Mouse (Mus musculus) forebrain, embryonic 16.5 days (tissue): ENCODE measurements at regions not wholly inside any gene's neighbourhood (a gene's known extent, or its start where the extent isn't known, plus 50 kb on each side); places are given as distances from the start of the nearest gene placed in this dataset.

Experiments
- ATAC-seq: fragments of 200-750 bp; cut with Nextera tagmentation; 2 replicates; pipeline ENCODE4 v1.8.0; 2017; ENCODE audit warnings: mild to moderate bottlenecking, moderate library complexity
- H3K27ac ChIP-seq: fragments of 300-500 bp; sonication (generic); 2 replicates; pipeline ENCODE4 v1.5.1; 2014; ENCODE audit warnings: low read length, control low read depth
- H3K27me3 ChIP-seq: fragments of 300-500 bp; sonication (generic); replicated peaks from 2 replicates; pipeline ENCODE4 v1.6.1; 2014; ENCODE audit warnings: low read length; ENCODE audit not compliant: control insufficient read depth, insufficient read depth
- H3K36me3 ChIP-seq: fragments of 300-500 bp; sonication (generic); 2 replicates; pipeline ENCODE4 v1.6.1; 2014; ENCODE audit not compliant: control insufficient read depth, insufficient read depth
- H3K4me1 ChIP-seq: fragments of 300-500 bp; sonication (generic); replicated peaks from 2 replicates; pipeline ENCODE4 v1.6.1; 2014; ENCODE audit warnings: low read length; ENCODE audit not compliant: control insufficient read depth, insufficient read depth
- H3K4me2 ChIP-seq: fragments of 300-500 bp; sonication (generic); 2 replicates; pipeline ENCODE4 v1.6.1; 2014; ENCODE audit warnings: mild to moderate bottlenecking, low read length, control low read depth
- H3K4me3 ChIP-seq: fragments of 300-500 bp; sonication (generic); replicated peaks from 2 replicates; pipeline ENCODE4 v1.5.1; 2014; ENCODE audit warnings: mild to moderate bottlenecking, low read length, control low read depth
- H3K9ac ChIP-seq: fragments of 300-500 bp; sonication (generic); replicated peaks from 2 replicates; pipeline ENCODE4 v1.6.1; 2014; ENCODE audit warnings: low read depth, low read length, control low read depth
- H3K9me3 ChIP-seq: fragments of 300-500 bp; sonication (generic); 2 replicates; pipeline ENCODE4 v1.6.1; 2016; ENCODE audit warnings: low read length; ENCODE audit not compliant: control insufficient read depth
- WGBS: fragments of 180-500 bp; shearing (Covaris S2); extraction: QIAGEN DNeasy Blood & Tissue Kit; methylation state at CpG from one replicate; pipeline ENCODE4 v1.1.7; 2014; 5-methylcytosine and 5-hydroxymethylcytosine counted together

DNA sequence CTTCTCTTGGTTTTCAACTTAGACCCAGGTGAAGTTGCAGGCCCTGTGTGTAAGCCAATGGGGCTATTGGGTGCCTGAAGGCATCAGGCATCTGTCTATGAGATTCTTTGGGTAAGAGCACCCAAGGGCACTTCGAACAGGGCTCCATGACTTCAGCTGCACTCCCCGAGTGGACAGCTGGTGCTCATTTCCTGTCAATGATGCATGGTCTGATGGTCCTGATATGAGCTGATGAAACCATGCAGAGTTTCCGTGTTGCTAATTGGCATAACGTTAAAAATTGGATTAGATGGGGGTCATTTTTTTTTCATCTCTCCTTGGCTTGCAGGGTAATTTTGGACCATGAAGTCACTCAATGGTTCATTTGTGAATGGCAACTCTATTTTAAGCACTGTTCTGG is 120.0 kb downstream of the Dusp6 start:
- Histone ChIP-seq H3K4me2 (no peak overlapping the region), H3K9ac (no peak overlapping the region), H3K9me3 (no peaks in the 10 kb centered on the region), H3K27ac (no peak overlapping the region), H3K36me3 (no peaks in the 10 kb centered on the region), H3K4me3 (no peak overlapping the region), H3K27me3 (no peaks in the 10 kb centered on the region), H3K4me1 (no peaks in the 10 kb centered on the region)
- ATAC-seq, result no peak
- WGBS, result 81% methylated on average over 4 of the region's 4 CpGs

DNA sequence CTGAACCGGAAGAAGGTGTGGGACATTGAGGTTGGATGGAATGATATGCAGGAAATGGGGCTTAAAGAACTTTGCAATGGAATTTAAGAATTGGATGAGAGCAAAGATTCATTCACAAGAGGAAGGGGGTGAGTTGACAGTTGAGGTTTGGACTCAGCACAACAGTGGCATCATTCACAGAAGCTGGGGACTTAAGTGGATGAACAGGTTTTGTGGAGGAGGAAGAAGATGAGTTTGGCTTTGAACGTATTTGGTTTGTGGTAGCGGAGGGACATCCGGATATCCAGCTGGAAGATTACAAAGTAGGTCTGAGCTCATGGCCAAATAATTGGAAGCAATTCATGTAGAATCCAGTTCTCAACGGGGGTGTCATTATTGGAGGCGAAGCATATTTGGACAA is 121.3 kb downstream of the Dusp6 start:
- Histone ChIP-seq H3K9ac (no peak overlapping the region), H3K9me3 (no peaks in the 10 kb centered on the region), H3K4me2 (no peak overlapping the region), H3K27me3 (no peaks in the 10 kb centered on the region), H3K4me3 (no peak overlapping the region), H3K36me3 (no peaks in the 10 kb centered on the region), H3K27ac (no peak overlapping the region), H3K4me1 (no peaks in the 10 kb centered on the region)
- 92% methylated on average over 6 of the region's 6 CpGs for WGBS
- no peak for ATAC-seq

DNA sequence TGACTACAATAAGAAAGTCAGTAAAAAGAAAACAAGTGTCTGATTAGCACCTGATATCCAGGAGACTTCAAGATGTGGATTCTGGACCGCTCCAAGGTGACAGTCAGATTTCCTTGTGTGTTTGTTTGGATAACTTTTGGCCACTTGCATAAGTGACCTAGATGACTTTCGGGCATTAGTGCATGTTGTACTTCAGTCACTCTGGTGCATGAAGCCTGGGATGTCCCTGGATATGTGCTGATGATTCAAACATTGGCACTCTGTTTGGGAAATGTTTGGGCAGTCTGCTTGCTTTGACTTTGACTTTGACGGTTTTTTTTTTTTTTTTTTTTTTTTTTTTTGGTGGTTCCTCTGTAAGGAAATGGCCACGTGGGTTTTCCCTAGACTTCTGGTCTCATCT is 121.8 kb downstream of the Dusp6 start:
- H3K9me3 ChIP-seq, result no peaks in the 10 kb centered on the region
- no peaks in the 10 kb centered on the region for H3K4me1 ChIP-seq
- H3K4me3 ChIP-seq, result no peak overlapping the region
- no peak overlapping the region for H3K4me2 ChIP-seq
- ATAC-seq, result no peak
- WGBS, result 80% methylated on average over 4 of the region's 4 CpGs
- no peak overlapping the region for H3K9ac ChIP-seq
- H3K27me3 ChIP-seq, result no peaks in the 10 kb centered on the region
- no peak overlapping the region for H3K27ac ChIP-seq
- H3K36me3 ChIP-seq, result no peaks in the 10 kb centered on the region

DNA sequence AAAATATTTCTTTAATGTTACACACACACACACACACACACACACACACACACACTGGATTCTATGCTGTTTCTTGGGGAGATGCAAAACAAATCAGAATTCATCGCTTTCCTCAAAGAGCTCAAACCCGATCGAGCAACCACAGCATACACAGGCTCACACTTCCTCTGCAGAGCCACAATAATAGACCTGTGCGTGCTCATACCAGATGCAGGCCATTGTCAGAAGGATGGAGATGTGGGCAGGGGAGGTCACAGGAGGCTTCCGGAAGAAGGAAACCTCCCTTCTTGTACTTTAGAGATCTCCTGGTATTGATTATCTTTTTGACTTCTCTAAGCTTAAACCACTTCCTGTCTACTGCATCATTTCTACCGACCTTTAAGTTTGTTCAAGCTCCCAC is 122.8 kb downstream of the Dusp6 start:
- H3K9ac ChIP-seq, result no peak overlapping the region
- H3K9me3 ChIP-seq, result no peaks in the 10 kb centered on the region
- H3K4me2 ChIP-seq, result no peak overlapping the region
- H3K27ac ChIP-seq, result no peak overlapping the region
- H3K4me1 ChIP-seq, result no peaks in the 10 kb centered on the region
- ATAC-seq, result no peak
- H3K36me3 ChIP-seq, result no peaks in the 10 kb centered on the region
- 85% methylated on average over 6 of the region's 6 CpGs for WGBS
- no peak overlapping the region for H3K4me3 ChIP-seq
- no peaks in the 10 kb centered on the region for H3K27me3 ChIP-seq

DNA sequence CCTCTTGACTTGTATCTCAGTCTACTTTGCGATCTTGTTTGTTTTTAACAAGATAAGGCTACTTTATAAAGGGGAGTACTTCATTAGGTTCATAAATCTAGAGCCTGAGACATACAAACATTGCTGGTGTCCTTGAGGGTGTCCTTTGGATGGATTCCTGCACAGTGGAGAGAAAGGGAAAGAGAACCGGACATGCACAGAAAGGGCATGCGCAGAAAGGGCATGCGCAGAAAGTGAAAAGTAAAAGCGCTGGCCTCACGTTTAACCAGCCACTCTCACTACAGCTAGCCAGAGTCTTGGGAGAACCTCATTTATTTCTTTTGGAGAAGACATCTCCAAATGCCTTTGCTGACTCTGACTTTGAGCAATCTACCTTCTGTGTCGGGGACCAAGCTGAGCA is 125.5 kb downstream of the Dusp6 start:
- H3K27me3 ChIP-seq, result no peaks in the 10 kb centered on the region
- no peaks in the 10 kb centered on the region for H3K36me3 ChIP-seq
- no peaks in the 10 kb centered on the region for H3K4me1 ChIP-seq
- no peak overlapping the region for H3K9ac ChIP-seq
- H3K27ac ChIP-seq, result no peak overlapping the region
- no peaks in the 10 kb centered on the region for H3K9me3 ChIP-seq
- 95% methylated on average over 7 of the region's 7 CpGs for WGBS
- ATAC-seq, result no peak
- H3K4me3 ChIP-seq, result no peak overlapping the region
- no peak overlapping the region for H3K4me2 ChIP-seq

DNA sequence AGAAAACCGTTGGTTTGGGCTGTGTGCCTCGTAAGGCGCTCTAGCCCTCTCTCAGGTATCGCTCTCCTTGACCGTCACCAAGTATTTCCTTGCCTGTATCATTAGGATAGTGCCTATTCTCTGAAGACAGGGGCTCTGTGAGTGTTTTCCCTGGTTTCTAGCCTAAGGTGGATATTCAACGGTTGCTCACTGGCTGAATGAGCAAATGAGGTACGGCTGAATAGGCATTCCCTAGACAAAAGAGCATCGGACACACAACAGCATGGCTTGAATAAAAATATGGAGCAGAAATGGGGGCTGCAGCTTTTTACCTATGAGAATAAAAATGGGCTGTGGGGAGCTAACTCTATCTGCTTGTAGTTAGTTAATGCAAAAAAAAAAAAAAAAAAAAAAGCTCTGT is 126.0 kb downstream of the Dusp6 start:
- Histone ChIP-seq H3K9ac (no peak overlapping the region), H3K27me3 (no peaks in the 10 kb centered on the region), H3K4me3 (no peak overlapping the region), H3K36me3 (no peaks in the 10 kb centered on the region), H3K27ac (no peak overlapping the region), H3K9me3 (no peaks in the 10 kb centered on the region), H3K4me1 (no peaks in the 10 kb centered on the region), H3K4me2 (no peak overlapping the region)
- WGBS, result 54% methylated on average over 8 of the region's 8 CpGs
- no peak for ATAC-seq

DNA sequence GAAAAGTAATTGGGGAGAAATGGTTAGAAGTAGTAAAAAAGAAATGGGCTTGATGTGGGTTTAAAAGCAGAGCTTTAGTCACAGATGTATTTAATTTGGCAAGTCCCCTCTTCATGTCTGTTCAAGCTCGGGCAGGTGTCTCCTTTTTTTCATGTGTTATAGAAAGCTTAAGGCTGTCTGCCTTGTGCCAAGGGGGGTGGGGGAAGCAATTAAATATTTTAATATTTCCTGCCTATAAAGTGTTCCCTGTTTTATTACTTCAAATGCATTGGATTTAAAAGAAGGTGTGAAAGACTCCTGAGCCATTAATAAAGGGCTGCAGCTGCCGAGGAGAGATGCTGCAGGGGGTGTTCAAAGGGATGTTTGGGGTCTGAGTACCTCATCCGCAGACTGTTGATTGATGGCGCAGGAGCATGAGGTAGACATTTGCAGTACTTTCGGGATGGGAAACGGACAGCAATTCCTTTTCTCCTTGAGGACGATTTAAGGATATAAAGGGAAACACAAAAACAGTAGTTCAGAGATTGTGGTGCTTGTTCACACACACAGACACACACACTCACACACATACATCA is 127.7 kb downstream of the Dusp6 start:
- no peak overlapping the region for H3K9ac ChIP-seq
- no peak overlapping the region for H3K27ac ChIP-seq
- no peak overlapping the region for H3K4me2 ChIP-seq
- ATAC-seq, result no peak
- H3K9me3 ChIP-seq, result no peaks in the 10 kb centered on the region
- no peaks in the 10 kb centered on the region for H3K36me3 ChIP-seq
- WGBS, result 58% methylated on average over 7 of the region's 7 CpGs
- H3K4me1 ChIP-seq, result no peaks in the 10 kb centered on the region
- H3K27me3 ChIP-seq, result no peaks in the 10 kb centered on the region
- H3K4me3 ChIP-seq, result no peak overlapping the region

DNA sequence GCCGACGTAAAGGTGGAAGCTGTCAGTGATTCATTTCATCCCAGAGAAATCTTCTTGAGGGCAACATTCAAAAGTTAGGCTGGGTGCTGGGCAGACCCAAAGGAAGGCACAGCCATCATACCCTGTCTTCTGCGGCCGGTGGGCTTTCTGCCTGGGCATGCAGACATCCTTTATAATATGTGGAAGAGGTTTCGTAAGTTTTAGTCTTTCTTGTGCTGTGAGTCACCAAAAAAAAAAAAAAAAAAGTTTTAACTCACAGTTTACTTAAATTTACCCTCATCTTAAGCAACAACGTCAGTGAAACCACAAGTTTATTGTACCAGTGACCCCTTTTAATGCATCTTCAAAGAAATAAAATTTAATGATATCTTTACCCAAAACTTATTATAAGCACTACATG is 128.7 kb downstream of the Dusp6 start:
- H3K27ac ChIP-seq, result no peak overlapping the region
- no peaks in the 10 kb centered on the region for H3K9me3 ChIP-seq
- H3K4me1 ChIP-seq, result no peaks in the 10 kb centered on the region
- ATAC-seq, result no peak
- no peak overlapping the region for H3K9ac ChIP-seq
- WGBS, result 94% methylated on average over 6 of the region's 6 CpGs
- H3K4me3 ChIP-seq, result no peak overlapping the region
- H3K4me2 ChIP-seq, result no peak overlapping the region
- no peaks in the 10 kb centered on the region for H3K27me3 ChIP-seq
- H3K36me3 ChIP-seq, result no peaks in the 10 kb centered on the region

DNA sequence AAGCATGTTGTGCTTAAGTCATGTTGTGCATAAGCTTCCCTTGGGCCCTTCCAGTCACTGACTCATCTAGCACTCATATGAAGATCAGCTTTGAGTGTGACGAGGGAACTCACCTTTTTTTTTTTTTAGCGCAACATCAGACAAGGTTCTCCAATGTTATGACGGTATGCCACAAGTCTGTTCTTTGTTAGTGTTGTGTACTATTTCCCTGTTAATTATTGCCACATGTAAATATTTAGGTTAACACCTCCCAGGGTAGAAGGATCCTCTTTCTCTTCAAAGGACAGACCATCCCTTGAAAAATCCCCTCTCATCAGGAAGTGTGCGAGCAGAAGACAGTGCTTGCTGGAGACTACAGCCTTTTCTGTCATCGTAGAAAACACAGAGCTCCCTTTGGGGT is 129.9 kb downstream of the Dusp6 start:
- H3K27me3 ChIP-seq, result no peaks in the 10 kb centered on the region
- H3K9ac ChIP-seq, result no peak overlapping the region
- no peaks in the 10 kb centered on the region for H3K36me3 ChIP-seq
- no peak overlapping the region for H3K4me3 ChIP-seq
- no peak for ATAC-seq
- peaks cover 2% of the 10 kb centered on the region; the same call in 1 of the 2 replicates for H3K9me3 ChIP-seq
- no peak overlapping the region for H3K4me2 ChIP-seq
- H3K4me1 ChIP-seq, result no peaks in the 10 kb centered on the region
- no peak overlapping the region for H3K27ac ChIP-seq
- WGBS, result 86% methylated on average over 5 of the region's 5 CpGs

DNA sequence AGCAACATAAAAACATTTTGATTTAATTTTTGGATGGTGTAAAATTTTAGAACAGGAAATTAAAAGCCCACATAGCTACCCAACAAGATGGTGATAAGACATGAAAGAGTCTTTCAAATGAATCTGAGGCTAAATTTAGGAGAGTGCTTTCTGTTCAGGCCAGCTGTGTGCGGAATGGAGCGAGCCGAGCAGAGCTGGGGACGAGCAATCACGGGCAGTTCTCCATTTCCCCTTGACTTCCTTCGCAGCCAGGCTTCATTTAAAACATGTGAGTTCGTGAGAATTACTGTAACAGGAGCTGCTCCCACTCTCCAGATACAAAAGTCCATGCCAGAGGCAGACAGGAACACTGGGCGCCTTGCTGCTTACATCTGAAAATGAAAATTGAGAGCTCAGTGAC is 130.5 kb downstream of the Dusp6 start:
- Histone ChIP-seq H3K4me3 (no peak overlapping the region), H3K9me3 (peaks cover 3% of the 10 kb centered on the region; the same call in 1 of the 2 replicates), H3K27ac (no peak overlapping the region), H3K4me1 (no peaks in the 10 kb centered on the region), H3K27me3 (no peaks in the 10 kb centered on the region), H3K36me3 (no peaks in the 10 kb centered on the region), H3K9ac (no peak overlapping the region), H3K4me2 (no peak overlapping the region)
- no peak for ATAC-seq
- 80% methylated on average over 8 of the region's 8 CpGs for WGBS
